Mouse (Mus musculus) heart, embryonic 16.5 days (tissue): Measurements from ENCODE around the gene Coro6. TPM values are rescaled to one million over a fixed set of nuclear protein-coding genes. Genes with fewer than 3 reads are reported as not detected.

Source experiments
- ATAC-seq: fragments of 200-750 bp; cut with Nextera tagmentation; replicated peaks from 2 replicates; pipeline ENCODE4 v1.8.0; 2017; ENCODE audit warnings: moderate number of reproducible peaks; ENCODE audit not compliant: insufficient read depth, low FRiP score; ENCODE audit errors: extremely low read depth
- H3K27ac ChIP-seq: fragments of 300-500 bp; sonication (generic); 2 replicates; pipeline ENCODE4 v1.5.1; 2014; ENCODE audit warnings: mild to moderate bottlenecking, low read length, control low read depth, moderate library complexity
- H3K27me3 ChIP-seq: fragments of 300-500 bp; sonication (generic); 2 replicates; pipeline ENCODE4 v1.6.1; 2014; ENCODE audit warnings: low read length, mixed read lengths; ENCODE audit not compliant: control insufficient read depth, insufficient read depth
- H3K36me3 ChIP-seq: fragments of 300-500 bp; sonication (generic); 2 replicates; pipeline ENCODE4 v1.6.1; 2014; ENCODE audit not compliant: control insufficient read depth, insufficient read depth
- H3K4me1 ChIP-seq: fragments of 300-500 bp; sonication (generic); 2 replicates; pipeline ENCODE4 v1.6.1; 2014; ENCODE audit warnings: low read length, mixed read lengths; ENCODE audit not compliant: control insufficient read depth, insufficient read depth
- H3K4me2 ChIP-seq: fragments of 300-500 bp; sonication (generic); 2 replicates; pipeline ENCODE4 v1.6.1; 2014; ENCODE audit warnings: low read depth, mild to moderate bottlenecking, control low read depth, low read length
- H3K4me3 ChIP-seq: fragments of 300-500 bp; sonication (generic); 2 replicates; pipeline ENCODE4 v1.5.1; 2014; ENCODE audit warnings: mild to moderate bottlenecking, control low read depth, low read length
- H3K9ac ChIP-seq: fragments of 300-500 bp; sonication (generic); 2 replicates; pipeline ENCODE4 v1.6.1; 2014; ENCODE audit warnings: low read length, control low read depth
- H3K9me3 ChIP-seq: fragments of 300-500 bp; sonication (generic); replicated peaks from 2 replicates; pipeline ENCODE4 v1.6.1; 2016; ENCODE audit warnings: low read length; ENCODE audit not compliant: control insufficient read depth
- WGBS: fragments of 180-500 bp; shearing (Covaris S2); extraction: QIAGEN DNeasy Blood & Tissue Kit; methylation state at CpG from one replicate; pipeline ENCODE4 v1.1.7; 2014; 5-methylcytosine and 5-hydroxymethylcytosine counted together
- polyA plus RNA-seq: library from polyadenylated mRNA; unstranded; fragments of >200 nt; fragmentation: Nextera tagmentation; extraction: Ambion mirVana; gene quantifications from 2 replicates; pipeline ENCODE4 v1.2.1, GENCODE M21; 2015

Gene Coro6
- polyA plus RNA-seq, result 42.5 and 47.4 TPM in 2 replicates

GRCm38 (mm10) chr11:77462283-77463100 is at the start of gene Coro6:
Gene Coro6 (plus strand): TSS chr11:77462411.
- H3K36me3 ChIP-seq, result peaks cover 6% of the 10 kb centered on the region; the same call in 1 of the 2 replicates
- peak; percentile 85 for ATAC-seq
- WGBS, result 1% methylated on average over 69 of the region's 73 CpGs
- peak within 1 kb of the TSS; percentile 73 for H3K4me3 ChIP-seq
- peak within 1 kb of the TSS; percentile 88 for H3K9ac ChIP-seq
- H3K9me3 ChIP-seq, result no peaks in the 10 kb centered on the region
- peak within 1 kb of the TSS; percentile 97 for H3K27ac ChIP-seq
- H3K4me2 ChIP-seq, result peak within 1 kb of the TSS; percentile 85
- no peaks in the 10 kb centered on the region; the same call in 1 of the 2 replicates for H3K27me3 ChIP-seq
- peaks cover 40% of the 10 kb centered on the region for H3K4me1 ChIP-seq

GRCm38 (mm10) chr11:77414141-77414839 is 47.9 kb upstream of the Coro6 start:
- no peak overlapping the region for H3K4me3 ChIP-seq
- H3K27ac ChIP-seq, result no peak overlapping the region
- no peak overlapping the region for H3K4me2 ChIP-seq
- no peak overlapping the region for H3K9ac ChIP-seq
- no peaks in the 10 kb centered on the region for H3K27me3 ChIP-seq
- H3K4me1 ChIP-seq, result peaks cover 10% of the 10 kb centered on the region
- no peak for ATAC-seq
- peaks cover 1% of the 10 kb centered on the region; the same call in 1 of the 2 replicates for H3K36me3 ChIP-seq
- WGBS, result 79% methylated on average over 2 of the region's 2 CpGs
- H3K9me3 ChIP-seq, result no peaks in the 10 kb centered on the region

- no peaks in the 10 kb centered on the region for H3K27me3 ChIP-seq
- H3K27ac ChIP-seq, result peak overlapping the region; percentile 67
- H3K36me3 ChIP-seq, result 0 out of 2 replicates have a peak, but pooled peaks cover 3% of the 10 kb centered on the region
- no peak overlapping the region for H3K4me2 ChIP-seq
- no peaks in the 10 kb centered on the region for H3K9me3 ChIP-seq
- no peak overlapping the region for H3K9ac ChIP-seq
- 65% methylated on average over 4 of the region's 4 CpGs for WGBS
- peaks cover 21% of the 10 kb centered on the region for H3K4me1 ChIP-seq
- no peak for ATAC-seq
- H3K4me3 ChIP-seq, result no peak overlapping the region
Observed at GRCm38 (mm10) chr11:77416212-77417000, 45.8 kb upstream of the Coro6 start.

GRCm38 (mm10) chr11:77418021-77418420 is 44.2 kb upstream of the Coro6 start:
- Histone ChIP-seq H3K36me3 (peaks cover 11% of the 10 kb centered on the region), H3K9me3 (no peaks in the 10 kb centered on the region), H3K9ac (no peak overlapping the region), H3K4me1 (peaks cover 26% of the 10 kb centered on the region), H3K4me3 (no peak overlapping the region), H3K27me3 (no peaks in the 10 kb centered on the region), H3K27ac (no peak overlapping the region), H3K4me2 (no peak overlapping the region)
- 92% methylated on average over 4 of the region's 4 CpGs for WGBS
- no peak for ATAC-seq

- Histone ChIP-seq H3K27me3 (no peaks in the 10 kb centered on the region), H3K9me3 (no peaks in the 10 kb centered on the region), H3K4me2 (no peak overlapping the region), H3K4me3 (no peak overlapping the region), H3K27ac (peak overlapping the region; percentile 95), H3K4me1 (peaks cover 19% of the 10 kb centered on the region), H3K36me3 (peaks cover 28% of the 10 kb centered on the region), H3K9ac (peak overlapping the region; percentile 39)
- 21% methylated on average over 4 of the region's 4 CpGs for WGBS
- peak; percentile 98 for ATAC-seq
Observed at GRCm38 (mm10) chr11:77423175-77423859, 38.9 kb upstream of the Coro6 start.

GRCm38 (mm10) chr11:77428446-77428845 is 33.8 kb upstream of the Coro6 start:
- Histone ChIP-seq H3K9me3 (no peaks in the 10 kb centered on the region), H3K4me1 (peaks cover 2% of the 10 kb centered on the region; the same call in 1 of the 2 replicates), H3K4me2 (no peak overlapping the region), H3K27me3 (no peaks in the 10 kb centered on the region), H3K36me3 (peaks cover 39% of the 10 kb centered on the region), H3K4me3 (no peak overlapping the region), H3K27ac (no peak overlapping the region), H3K9ac (no peak overlapping the region)
- 61% methylated on average over 1 of the region's 1 CpGs for WGBS
- ATAC-seq, result no peak

- no peak overlapping the region for H3K9ac ChIP-seq
- H3K36me3 ChIP-seq, result peaks cover 15% of the 10 kb centered on the region; the same call in 1 of the 2 replicates
- no peak overlapping the region for H3K4me2 ChIP-seq
- no peak for ATAC-seq
- H3K27ac ChIP-seq, result no peak overlapping the region
- H3K9me3 ChIP-seq, result no peaks in the 10 kb centered on the region
- no peaks in the 10 kb centered on the region for H3K27me3 ChIP-seq
- H3K4me1 ChIP-seq, result peaks cover 10% of the 10 kb centered on the region
- 94% methylated on average over 2 of the region's 2 CpGs for WGBS
- H3K4me3 ChIP-seq, result no peak overlapping the region
Observed at GRCm38 (mm10) chr11:77437026-77437425, 25.2 kb upstream of the Coro6 start.

- Histone ChIP-seq H3K9me3 (no peaks in the 10 kb centered on the region), H3K4me1 (peaks cover 35% of the 10 kb centered on the region), H3K4me2 (no peak overlapping the region), H3K27me3 (no peaks in the 10 kb centered on the region), H3K9ac (no peak overlapping the region), H3K36me3 (peaks cover 23% of the 10 kb centered on the region; the same call in 1 of the 2 replicates), H3K27ac (peak overlapping the region; percentile 75), H3K4me3 (no peak overlapping the region)
- ATAC-seq, result 0 out of 2 replicates have a peak, but pooled peaks have one; percentile 41
- 53% methylated on average over 9 of the region's 9 CpGs for WGBS
Observed at GRCm38 (mm10) chr11:77440081-77440480, 22.1 kb upstream of the Coro6 start.
